Mouse (Mus musculus): ENCODE results near the gene 4930426L09Rik. TPM values are rescaled to one million over a fixed set of nuclear protein-coding genes. Genes with fewer than 3 reads are reported as not detected.
"Not testable (repeated sequence)": the region's sequence is repeated elsewhere in the genome, so short reads cannot be mapped to it uniquely, and the experiment has no call there.

Gene 4930426L09Rik
- polyA plus RNA-seq, 1 experiment from 2014 or later = 0.59 TPM

DNA sequence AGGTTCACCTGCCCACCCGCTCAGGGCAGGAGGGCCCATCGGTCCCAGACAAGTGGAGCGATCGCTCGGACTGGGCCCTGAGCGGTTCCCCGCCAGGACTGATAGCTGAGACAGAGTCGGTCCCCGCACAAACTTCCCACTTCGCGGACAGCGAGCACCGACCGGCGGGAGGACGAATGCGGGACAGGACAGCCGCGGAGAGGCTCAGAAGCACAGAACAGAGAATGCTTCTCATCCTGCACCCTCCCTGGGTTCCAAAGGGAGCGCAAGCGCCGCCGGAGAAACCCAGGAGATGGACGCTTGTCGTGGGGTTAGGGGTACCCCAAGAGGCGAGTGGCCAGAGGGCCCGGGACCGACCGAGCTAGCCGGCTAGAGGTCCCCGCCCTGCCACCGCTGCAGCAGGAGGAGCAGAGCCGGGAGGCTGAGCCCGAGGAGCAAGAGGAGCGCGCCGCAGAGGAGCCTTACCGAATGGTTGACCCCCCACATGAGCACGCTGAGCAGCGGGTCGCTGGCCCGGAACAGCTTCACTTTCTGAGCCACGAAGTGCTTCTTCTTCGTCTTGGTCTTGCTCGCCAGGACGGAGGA is 664 bp upstream of the 4930426L09Rik start:
- no peaks in the 10 kb centered on the region for H3K9me3 ChIP-seq
- under 1% methylated on average over 46 of the region's 46 CpGs for WGBS
- no peaks in the 10 kb centered on the region for H3K27me3 ChIP-seq (replicated peaks)
- peak overlapping the region; percentile 69 for H3K4me2 ChIP-seq
- peak overlapping the region; percentile 87 for H3K9ac ChIP-seq
- peak; percentile 81 for ATAC-seq (replicated peaks)
- H3K36me3 ChIP-seq (replicated peaks) = no peaks in the 10 kb centered on the region
- peak overlapping the region; percentile 72 for H3K4me3 ChIP-seq
- peaks cover 18% of the 10 kb centered on the region for H3K4me1 ChIP-seq
- H3K27ac ChIP-seq = peak overlapping the region; percentile 86

DNA sequence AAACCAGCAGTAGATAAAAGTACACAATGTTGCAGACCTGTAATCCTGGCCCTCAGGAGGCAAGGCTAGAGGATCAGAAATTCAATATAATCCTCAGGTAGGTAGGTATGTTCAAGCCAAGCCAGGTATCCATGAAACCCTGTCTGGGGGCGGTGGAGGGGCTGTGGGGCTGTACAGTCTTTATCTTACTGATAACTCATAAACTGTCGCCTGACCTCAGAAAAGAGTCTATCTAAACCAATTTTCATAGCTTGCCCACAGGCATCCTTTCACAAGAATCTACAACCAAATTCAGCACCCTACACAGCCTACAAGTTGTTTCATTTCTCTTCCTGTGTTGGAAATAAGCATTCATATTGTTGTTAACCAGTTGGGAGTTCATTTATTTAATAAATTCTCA is 1.3 kb downstream of the 4930426L09Rik start:
- WGBS = 92% methylated on average over 2 of the region's 2 CpGs
- Histone ChIP-seq H3K36me3 (replicated peaks) (no peaks in the 10 kb centered on the region), H3K4me2 (no peak overlapping the region), H3K4me3 (no peak overlapping the region), H3K27me3 (replicated peaks) (no peaks in the 10 kb centered on the region), H3K9ac (no peak overlapping the region), H3K27ac (no peak overlapping the region), H3K4me1 (peaks cover 18% of the 10 kb centered on the region), H3K9me3 (no peaks in the 10 kb centered on the region)
- no peak for ATAC-seq (replicated peaks)

DNA sequence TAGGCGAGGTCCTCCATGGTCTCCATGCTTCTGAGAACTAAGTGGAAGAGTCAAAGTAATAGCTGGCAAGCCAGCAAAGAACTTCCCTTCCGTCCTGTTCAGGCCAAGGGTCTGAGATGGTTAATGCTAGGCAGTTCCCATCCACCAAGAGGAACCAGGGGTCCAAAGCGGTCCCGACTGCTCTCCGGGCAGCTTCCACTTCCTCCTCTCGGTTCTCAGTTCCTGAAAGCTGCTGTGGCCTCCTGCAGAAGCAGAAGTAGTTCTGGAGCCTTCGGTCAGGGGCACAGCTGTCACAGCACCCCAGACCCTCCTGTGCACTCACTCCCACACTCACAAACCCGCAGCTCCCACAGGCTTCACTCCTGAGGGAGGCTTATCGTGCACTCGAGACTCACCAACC is 6.7 kb downstream of the 4930426L09Rik start:
- H3K4me3 ChIP-seq = no peak overlapping the region
- H3K36me3 ChIP-seq (replicated peaks) = no peaks in the 10 kb centered on the region
- no peaks in the 10 kb centered on the region for H3K9me3 ChIP-seq
- H3K27ac ChIP-seq = no peak overlapping the region
- no peaks in the 10 kb centered on the region for H3K4me1 ChIP-seq
- no peak for ATAC-seq (replicated peaks)
- H3K27me3 ChIP-seq (replicated peaks) = no peaks in the 10 kb centered on the region
- no peak overlapping the region for H3K4me2 ChIP-seq
- 78% methylated on average over 10 of the region's 10 CpGs for WGBS
- no peak overlapping the region for H3K9ac ChIP-seq

DNA sequence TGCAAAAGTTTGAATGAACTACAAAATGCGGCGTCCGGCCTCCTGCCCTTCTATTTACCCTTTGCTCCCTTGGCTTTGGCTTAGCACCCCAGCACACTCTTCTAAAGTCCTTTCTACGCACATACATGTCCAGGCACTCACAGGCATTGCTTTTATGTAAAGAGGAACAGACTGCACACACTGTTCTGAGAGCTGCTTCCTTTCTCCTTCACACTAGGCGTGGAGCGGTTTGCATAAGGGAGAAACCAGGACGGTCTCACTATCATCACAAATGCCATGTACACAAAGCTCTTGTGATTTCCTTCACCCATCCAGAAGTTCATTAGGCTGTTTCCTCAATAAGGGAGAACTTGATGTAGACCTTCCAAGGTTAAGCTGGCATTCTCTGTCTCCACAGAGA is 8.0 kb downstream of the 4930426L09Rik start:
- no peaks in the 10 kb centered on the region for H3K4me1 ChIP-seq
- no peak overlapping the region for H3K27ac ChIP-seq
- no peaks in the 10 kb centered on the region for H3K36me3 ChIP-seq (replicated peaks)
- no peak for ATAC-seq (replicated peaks)
- H3K9ac ChIP-seq = no peak overlapping the region
- no peak overlapping the region for H3K4me3 ChIP-seq
- H3K9me3 ChIP-seq = no peaks in the 10 kb centered on the region
- 87% methylated on average over 7 of the region's 7 CpGs for WGBS
- H3K4me2 ChIP-seq = no peak overlapping the region
- H3K27me3 ChIP-seq (replicated peaks) = no peaks in the 10 kb centered on the region

DNA sequence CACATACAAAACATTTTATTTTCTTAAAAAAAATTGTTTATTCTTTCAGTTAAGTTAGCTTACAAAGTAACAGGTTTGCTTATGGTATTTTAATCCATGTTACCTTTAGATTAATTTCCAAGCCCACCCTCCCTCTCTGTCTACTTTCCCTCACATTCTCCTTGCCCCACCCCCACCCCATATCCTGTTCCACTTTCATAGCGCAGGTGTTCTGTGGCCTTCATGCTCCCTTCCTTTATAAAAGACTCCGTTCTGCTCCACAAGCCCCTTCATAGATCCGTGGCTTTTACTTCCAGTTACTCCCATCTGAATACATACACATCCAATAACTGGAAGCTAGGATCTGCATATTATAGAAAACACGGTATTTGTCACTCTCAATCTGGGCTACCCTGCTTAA is 9.4 kb downstream of the 4930426L09Rik start:
- H3K4me2 ChIP-seq = no peak overlapping the region

DNA sequence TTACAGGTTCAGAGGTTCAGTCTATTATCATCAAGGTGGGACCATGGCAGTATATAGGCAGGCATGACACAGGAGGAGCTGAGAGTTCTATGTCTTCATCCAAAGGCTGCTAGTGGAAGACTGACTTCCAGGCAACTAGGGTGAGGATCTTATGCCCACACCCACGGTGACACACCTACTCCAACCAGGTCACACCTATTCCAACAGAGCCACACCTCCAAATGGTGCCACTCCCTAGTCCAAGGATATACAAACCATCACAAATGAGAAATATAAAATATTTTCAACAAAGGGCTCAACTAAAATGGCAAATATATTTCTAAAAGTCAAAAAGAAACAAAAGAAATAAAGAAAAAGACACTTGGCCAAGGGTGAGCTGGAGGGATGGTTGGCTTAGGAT is 12.4 kb downstream of the 4930426L09Rik start:
- 83% methylated on average over 1 of the region's 1 CpGs for WGBS
- not testable (repeated sequence) for H3K27ac ChIP-seq; H3K4me2 ChIP-seq; H3K9ac ChIP-seq; ATAC-seq (replicated peaks); H3K4me1 ChIP-seq; H3K4me3 ChIP-seq; H3K36me3 ChIP-seq (replicated peaks); H3K9me3 ChIP-seq; H3K27me3 ChIP-seq (replicated peaks)

More for the DNA sequence above, 9.4 kb downstream of the 4930426L09Rik start:
- 82% methylated on average over 4 of the region's 4 CpGs for WGBS
- Histone ChIP-seq H3K9ac (no peak overlapping the region), H3K27me3 (replicated peaks) (no peaks in the 10 kb centered on the region), H3K36me3 (replicated peaks) (no peaks in the 10 kb centered on the region), H3K9me3 (no peaks in the 10 kb centered on the region), H3K27ac (no peak overlapping the region), H3K4me1 (no peaks in the 10 kb centered on the region), H3K4me3 (no peak overlapping the region)
- no peak for ATAC-seq (replicated peaks)

DNA sequence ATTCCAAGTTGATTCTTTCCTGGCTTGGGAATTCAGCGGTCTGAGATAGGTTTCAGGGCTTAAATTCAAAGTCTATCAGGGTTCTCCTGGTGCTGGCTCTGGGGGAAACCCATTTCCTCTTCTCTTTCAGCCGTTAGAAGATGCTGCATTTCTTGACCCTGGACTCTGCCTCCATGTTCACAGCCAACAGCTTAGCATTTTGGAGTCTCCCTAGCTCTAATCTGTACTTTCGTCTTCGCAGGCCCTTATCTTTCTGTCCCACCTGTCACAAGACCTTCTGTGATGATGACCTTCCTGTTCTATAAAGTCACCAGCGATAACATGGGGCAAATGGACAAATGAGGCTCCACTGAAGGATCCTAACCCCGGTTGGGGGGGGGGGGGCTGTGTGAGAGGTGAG is 13.3 kb downstream of the 4930426L09Rik start:
- Histone ChIP-seq H3K36me3 (replicated peaks) (no peaks in the 10 kb centered on the region), H3K4me1 (no peaks in the 10 kb centered on the region), H3K27me3 (replicated peaks) (no peaks in the 10 kb centered on the region), H3K27ac (no peak overlapping the region), H3K9me3 (no peaks in the 10 kb centered on the region), H3K9ac (no peak overlapping the region), H3K4me3 (no peak overlapping the region), H3K4me2 (no peak overlapping the region)
- ATAC-seq (replicated peaks) = no peak
- WGBS = 92% methylated on average over 6 of the region's 6 CpGs

DNA sequence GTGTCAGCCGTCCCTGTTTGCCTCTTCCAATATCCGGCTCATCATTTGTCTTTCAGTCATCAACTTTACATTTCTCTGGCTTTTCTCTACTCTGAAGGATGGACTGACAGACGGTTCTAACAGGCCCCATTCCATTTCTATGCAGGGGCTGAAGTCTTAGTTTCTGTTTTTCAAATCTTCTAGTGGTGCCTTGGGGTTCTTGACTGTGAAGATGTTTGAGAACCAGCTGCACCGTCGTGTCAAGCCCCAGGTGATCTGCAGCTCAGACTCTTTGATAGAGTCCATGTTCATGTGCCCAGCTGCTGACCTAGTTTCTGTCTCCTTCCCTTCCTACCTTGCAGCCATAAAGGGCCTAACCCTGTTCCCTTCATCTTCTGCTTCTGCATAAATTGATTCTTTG is 18.2 kb downstream of the 4930426L09Rik start:
- Histone ChIP-seq H3K9me3 (no peaks in the 10 kb centered on the region), H3K4me1 (no peaks in the 10 kb centered on the region), H3K4me2 (no peak overlapping the region), H3K9ac (no peak overlapping the region), H3K36me3 (replicated peaks) (no peaks in the 10 kb centered on the region), H3K27me3 (replicated peaks) (no peaks in the 10 kb centered on the region), H3K4me3 (no peak overlapping the region), H3K27ac (no peak overlapping the region)
- WGBS = 82% methylated on average over 5 of the region's 5 CpGs
- no peak for ATAC-seq (replicated peaks)

DNA sequence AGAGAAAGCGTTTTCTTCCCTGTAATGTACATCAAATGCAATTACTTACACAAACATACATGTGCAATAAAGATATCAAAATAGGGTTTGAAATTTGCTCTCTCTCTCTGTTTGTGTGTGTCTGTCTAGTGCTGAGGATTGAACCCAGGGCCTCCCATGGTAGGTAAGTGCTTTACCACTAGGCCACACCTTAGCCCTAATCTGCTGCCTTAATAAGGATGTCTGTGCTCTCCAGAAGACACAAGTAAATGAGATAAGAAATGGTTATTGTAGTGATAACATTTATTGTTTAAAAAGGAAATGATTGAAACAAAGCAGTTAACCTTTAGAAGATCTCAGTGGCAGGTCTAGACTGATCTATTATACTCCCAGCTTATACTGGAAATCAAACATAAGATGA is 18.7 kb downstream of the 4930426L09Rik start:
- 79% methylated on average over 1 of the region's 1 CpGs for WGBS
- no peak overlapping the region for H3K4me3 ChIP-seq
- H3K9ac ChIP-seq = no peak overlapping the region
- H3K36me3 ChIP-seq (replicated peaks) = no peaks in the 10 kb centered on the region
- no peaks in the 10 kb centered on the region for H3K4me1 ChIP-seq
- no peak overlapping the region for H3K27ac ChIP-seq
- no peaks in the 10 kb centered on the region for H3K9me3 ChIP-seq
- ATAC-seq (replicated peaks) = no peak
- no peaks in the 10 kb centered on the region for H3K27me3 ChIP-seq (replicated peaks)
- H3K4me2 ChIP-seq = no peak overlapping the region

DNA sequence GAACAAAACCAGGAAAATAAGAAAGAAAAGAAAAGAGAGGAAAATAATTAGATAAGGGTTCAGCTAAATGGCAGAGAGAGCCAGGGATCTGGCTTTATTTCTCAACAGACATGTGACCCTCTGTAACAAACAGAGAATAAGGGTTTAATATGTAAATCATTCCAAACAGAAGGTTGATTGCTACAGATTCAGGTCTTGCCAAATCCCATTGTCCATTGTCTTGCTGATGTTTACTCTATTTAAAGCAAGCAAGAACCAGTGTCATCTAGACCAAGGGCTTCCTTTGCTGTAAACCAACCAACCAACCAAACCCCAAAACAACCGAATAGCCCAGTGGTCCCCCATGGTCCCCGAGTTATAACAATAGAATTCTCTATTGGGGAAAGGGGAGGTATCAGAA is 19.9 kb downstream of the 4930426L09Rik start:
- no peak for ATAC-seq (replicated peaks)
- H3K36me3 ChIP-seq (replicated peaks) = no peaks in the 10 kb centered on the region
- no peaks in the 10 kb centered on the region for H3K9me3 ChIP-seq
- H3K4me1 ChIP-seq = no peaks in the 10 kb centered on the region
- H3K4me3 ChIP-seq = no peak overlapping the region
- H3K27ac ChIP-seq = no peak overlapping the region
- 60% methylated on average over 2 of the region's 2 CpGs for WGBS
- no peaks in the 10 kb centered on the region for H3K27me3 ChIP-seq (replicated peaks)
- no peak overlapping the region for H3K9ac ChIP-seq
- H3K4me2 ChIP-seq = no peak overlapping the region

DNA sequence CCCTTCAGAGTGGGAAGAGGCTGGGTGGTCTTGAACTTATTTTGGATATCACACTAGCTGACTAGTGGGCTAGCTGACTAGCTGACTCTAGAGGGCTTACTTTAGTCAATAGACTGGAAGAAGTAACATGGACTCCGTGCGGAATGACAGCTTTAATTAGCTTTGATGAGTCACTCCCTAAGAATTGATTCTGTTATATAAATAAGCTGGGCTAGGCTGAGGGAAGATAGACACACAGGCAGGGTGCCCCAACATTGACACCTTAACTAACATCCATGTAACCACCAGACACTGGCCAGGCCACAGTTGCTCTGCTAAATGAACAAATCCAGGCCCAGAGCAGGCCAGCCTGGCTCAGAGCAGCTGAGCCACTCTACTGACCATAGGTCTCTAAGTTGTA is 26.7 kb downstream of the 4930426L09Rik start:
- no peak for ATAC-seq (replicated peaks)
- H3K27ac ChIP-seq = no peak overlapping the region
- no peaks in the 10 kb centered on the region for H3K4me1 ChIP-seq

DNA sequence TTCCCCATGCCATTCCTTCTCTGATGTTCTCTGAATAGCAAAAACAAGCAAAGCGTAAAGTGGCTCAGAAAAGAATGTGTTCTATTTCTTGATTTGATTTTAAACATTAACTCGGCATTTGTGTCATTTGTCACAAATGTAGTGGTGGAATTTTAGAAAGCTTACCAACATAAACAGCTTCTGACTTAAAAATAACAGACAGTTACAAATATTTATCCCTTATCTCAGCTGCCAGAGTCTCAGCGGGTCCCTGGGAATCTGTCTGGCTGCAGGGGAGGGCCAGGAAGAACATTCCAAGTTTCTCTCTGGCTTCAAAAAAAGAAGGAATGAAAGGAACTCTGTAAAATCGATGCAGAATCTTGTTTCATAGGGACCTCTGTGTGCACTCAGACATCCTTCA is 39.3 kb downstream of the 4930426L09Rik start:
- no peak overlapping the region for H3K4me3 ChIP-seq
- no peak overlapping the region for H3K9ac ChIP-seq
- H3K27ac ChIP-seq = no peak overlapping the region
- H3K27me3 ChIP-seq (replicated peaks) = no peaks in the 10 kb centered on the region
- no peaks in the 10 kb centered on the region for H3K9me3 ChIP-seq
- H3K4me2 ChIP-seq = no peak overlapping the region
- WGBS = 78% methylated on average over 4 of the region's 4 CpGs
- ATAC-seq (replicated peaks) = no peak
- H3K36me3 ChIP-seq (replicated peaks) = no peaks in the 10 kb centered on the region
- no peaks in the 10 kb centered on the region for H3K4me1 ChIP-seq

More for the DNA sequence above, 26.7 kb downstream of the 4930426L09Rik start:
- no peaks in the 10 kb centered on the region for H3K36me3 ChIP-seq (replicated peaks)
- 72% methylated on average over 2 of the region's 2 CpGs for WGBS
- no peaks in the 10 kb centered on the region for H3K27me3 ChIP-seq (replicated peaks)
- no peaks in the 10 kb centered on the region for H3K9me3 ChIP-seq
- no peak overlapping the region for H3K9ac ChIP-seq
- no peak overlapping the region for H3K4me3 ChIP-seq
- no peak overlapping the region for H3K4me2 ChIP-seq

DNA sequence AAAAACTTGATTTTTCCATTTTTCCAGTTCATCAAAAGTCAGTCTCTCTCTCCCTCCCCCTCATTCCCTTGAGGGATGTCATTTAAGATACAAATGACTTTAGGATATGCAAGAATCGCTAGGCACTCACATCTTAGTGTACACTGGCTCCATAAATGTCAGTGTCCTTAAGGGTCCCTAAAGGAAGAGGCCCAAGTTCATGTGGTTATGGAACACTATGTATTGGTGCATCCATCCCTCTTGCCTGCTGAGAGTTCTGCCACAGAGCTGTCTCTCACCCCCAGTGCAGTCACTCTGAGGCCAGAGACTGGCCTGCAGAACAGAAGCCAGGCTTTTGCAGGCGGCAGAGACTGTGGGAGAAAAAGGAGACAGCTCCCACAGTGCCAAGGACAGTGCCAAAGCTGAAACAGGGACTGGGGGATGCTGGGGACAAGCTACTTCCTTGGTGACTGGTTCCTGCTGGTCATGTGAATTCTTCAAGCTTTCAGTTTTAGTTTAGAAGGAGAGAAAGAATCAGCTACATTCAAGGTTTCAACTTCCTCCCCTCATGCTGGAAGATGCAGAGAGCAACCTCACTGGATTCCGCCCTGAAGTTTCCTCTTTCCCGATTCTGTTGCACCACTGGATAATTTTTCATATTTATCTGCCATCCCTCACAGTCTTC is 39.9 kb downstream of the 4930426L09Rik start:
- no peak overlapping the region for H3K9ac ChIP-seq
- ATAC-seq (replicated peaks) = no peak
- no peak overlapping the region for H3K27ac ChIP-seq
- 82% methylated on average over 4 of the region's 4 CpGs for WGBS
- H3K4me3 ChIP-seq = no peak overlapping the region
- H3K4me1 ChIP-seq = no peaks in the 10 kb centered on the region
- no peaks in the 10 kb centered on the region for H3K27me3 ChIP-seq (replicated peaks)
- H3K9me3 ChIP-seq = no peaks in the 10 kb centered on the region
- H3K36me3 ChIP-seq (replicated peaks) = no peaks in the 10 kb centered on the region
- H3K4me2 ChIP-seq = no peak overlapping the region
